Mouse (Mus musculus): ENCODE measurements around the gene Cdkn2d. TPM values are rescaled to one million over a fixed set of nuclear protein-coding genes. Genes with fewer than 3 reads are reported as not detected.

Cdkn2d gene
- polyA plus RNA-seq, 1 experiment from 2014 or later: 43.7 TPM

GRCm38 (mm10) chr9:21250509-21250908, 40.7 kb downstream of the Cdkn2d start:
- no peak overlapping the region for H3K4me2 ChIP-seq (ENCODE audit: low read length)
- 51% methylated on average over 2 of the region's 2 CpGs for WGBS

GRCm38 (mm10) chr9:21249629-21250508, 41.3 kb downstream of the Cdkn2d start:
- 21% methylated on average over 17 of the region's 17 CpGs for WGBS
- no peaks in the 10 kb centered on the region for H3K9me3 ChIP-seq (ENCODE audit: control insufficient read depth, low read length)
- no peaks in the 10 kb centered on the region for H3K36me3 ChIP-seq (ENCODE audit: control insufficient read depth, insufficient read depth, low read length)
- no peak overlapping the region for H3K9ac ChIP-seq (ENCODE audit: low read length)
- H3K4me1 ChIP-seq (replicated peaks; ENCODE audit: control insufficient read depth, insufficient read depth, low read length): peaks cover 2% of the 10 kb centered on the region; the same call in 1 of the 2 replicates
- H3K27ac ChIP-seq (ENCODE audit: low read depth): no peak overlapping the region
- ATAC-seq (replicated peaks; ENCODE audit: low FRiP score, low TSS enrichment, low read depth) (no peak), DNase-seq (ENCODE audit: low spot score) (no peak)
- H3K4me3 ChIP-seq (ENCODE audit: low read depth, low read length): no peak overlapping the region
- H3K27me3 ChIP-seq (replicated peaks; ENCODE audit: control insufficient read depth, insufficient read depth, low read length): peaks cover 75% of the 10 kb centered on the region
- no peak overlapping the region for H3K4me2 ChIP-seq (ENCODE audit: low read length)

More at GRCm38 (mm10) chr9:21250509-21250908, 40.7 kb downstream of the Cdkn2d start:
- peaks cover 2% of the 10 kb centered on the region; the same call in 1 of the 2 replicates for H3K4me1 ChIP-seq (replicated peaks; ENCODE audit: control insufficient read depth, insufficient read depth, low read length)
- DNase-seq (ENCODE audit: low spot score) (no peak), ATAC-seq (replicated peaks; ENCODE audit: low FRiP score, low TSS enrichment, low read depth) (no peak)
- H3K9me3 ChIP-seq (ENCODE audit: control insufficient read depth, low read length): no peaks in the 10 kb centered on the region
- peaks cover 68% of the 10 kb centered on the region for H3K27me3 ChIP-seq (replicated peaks; ENCODE audit: control insufficient read depth, insufficient read depth, low read length)
- H3K27ac ChIP-seq (ENCODE audit: low read depth): no peak overlapping the region
- H3K36me3 ChIP-seq (ENCODE audit: control insufficient read depth, insufficient read depth, low read length): no peaks in the 10 kb centered on the region
- no peak overlapping the region for H3K4me3 ChIP-seq (ENCODE audit: low read depth, low read length)
- no peak overlapping the region for H3K9ac ChIP-seq (ENCODE audit: low read length)

GRCm38 (mm10) chr9:21248326-21248725, 42.9 kb downstream of the Cdkn2d start, which contains the start of gene S1pr5:
Gene S1pr5 (minus strand): TSS chr9:21248443.
- Histone ChIP-seq H3K27me3 (replicated peaks; ENCODE audit: control insufficient read depth, insufficient read depth, low read length) (peaks cover 90% of the 10 kb centered on the region), H3K4me2 (ENCODE audit: low read length) (peak within 1 kb of the TSS; percentile 41), H3K9me3 (ENCODE audit: control insufficient read depth, low read length) (no peaks in the 10 kb centered on the region), H3K27ac (ENCODE audit: low read depth) (no peak within 1 kb of the TSS), H3K4me1 (replicated peaks; ENCODE audit: control insufficient read depth, insufficient read depth, low read length) (peaks cover 11% of the 10 kb centered on the region), H3K4me3 (ENCODE audit: low read depth, low read length) (peak within 1 kb of the TSS; percentile 11; the same call in 1 of the 2 replicates), H3K9ac (ENCODE audit: low read length) (no peak within 1 kb of the TSS), H3K36me3 (ENCODE audit: control insufficient read depth, insufficient read depth, low read length) (no peaks in the 10 kb centered on the region)
- WGBS: 1% methylated on average over 30 of the region's 30 CpGs
- no peak for DNase-seq (ENCODE audit: low spot score)
- ATAC-seq (replicated peaks; ENCODE audit: low FRiP score, low TSS enrichment, low read depth): no peak

DNA sequence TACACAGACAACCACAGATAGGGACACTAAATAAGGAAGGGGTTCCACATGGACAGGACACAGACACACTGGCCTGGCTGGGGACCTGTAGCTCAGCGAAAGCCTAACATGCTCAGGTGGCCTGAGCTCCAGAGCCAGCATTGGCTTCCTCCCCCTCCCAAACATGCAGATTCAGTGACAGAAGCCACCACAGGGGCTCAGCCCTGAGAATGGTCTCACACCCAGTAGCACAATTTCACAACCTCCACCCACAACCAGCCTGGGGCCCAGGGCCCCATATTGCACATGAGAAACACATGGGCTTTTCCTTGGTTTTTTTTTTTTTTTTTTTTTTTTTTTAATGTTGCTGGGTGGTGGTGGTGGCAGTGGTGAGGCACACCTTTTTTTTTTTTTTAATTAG, 44.9 kb downstream of the Cdkn2d start:
- no peak overlapping the region for H3K9ac ChIP-seq (ENCODE audit: low read length)
- no peaks in the 10 kb centered on the region for H3K9me3 ChIP-seq (ENCODE audit: control insufficient read depth, low read length)
- no peak overlapping the region for H3K4me2 ChIP-seq (ENCODE audit: low read length)
- H3K36me3 ChIP-seq (ENCODE audit: control insufficient read depth, insufficient read depth, low read length): no peaks in the 10 kb centered on the region
- WGBS: 72% methylated on average over 1 of the region's 1 CpGs
- ATAC-seq (replicated peaks; ENCODE audit: low FRiP score, low TSS enrichment, low read depth) (no peak), DNase-seq (ENCODE audit: low spot score) (no peak)
- peaks cover 84% of the 10 kb centered on the region for H3K27me3 ChIP-seq (replicated peaks; ENCODE audit: control insufficient read depth, insufficient read depth, low read length)
- H3K4me3 ChIP-seq (ENCODE audit: low read depth, low read length): no peak overlapping the region
- H3K27ac ChIP-seq (ENCODE audit: low read depth): no peak overlapping the region
- peaks cover 11% of the 10 kb centered on the region for H3K4me1 ChIP-seq (replicated peaks; ENCODE audit: control insufficient read depth, insufficient read depth, low read length)

DNA sequence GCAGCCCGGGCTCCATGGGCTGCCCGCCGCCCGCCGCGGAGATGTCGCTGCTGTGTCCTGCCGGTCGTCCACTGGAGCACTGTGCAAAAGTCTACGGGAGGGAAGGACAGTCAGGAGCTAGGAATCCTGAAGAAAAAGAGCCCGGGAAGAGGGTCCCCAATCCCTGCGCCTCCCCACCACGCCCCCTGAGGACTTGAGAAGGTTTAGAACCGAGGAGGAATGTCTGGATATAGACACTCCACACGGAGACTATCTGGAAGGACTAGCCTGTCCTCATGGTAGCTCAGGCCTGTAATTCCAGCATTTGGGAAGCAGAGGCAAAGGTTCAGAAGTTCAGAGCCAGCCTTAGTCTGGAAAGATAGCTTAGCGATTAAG, 46.1 kb downstream of the Cdkn2d start:
- no peaks in the 10 kb centered on the region for H3K9me3 ChIP-seq (ENCODE audit: control insufficient read depth, low read length)
- H3K9ac ChIP-seq (ENCODE audit: low read length): no peak overlapping the region
- DNase-seq (ENCODE audit: low spot score): no peak
- H3K4me1 ChIP-seq (replicated peaks; ENCODE audit: control insufficient read depth, insufficient read depth, low read length): peaks cover 11% of the 10 kb centered on the region
- H3K27me3 ChIP-seq (replicated peaks; ENCODE audit: control insufficient read depth, insufficient read depth, low read length): peaks cover 71% of the 10 kb centered on the region
- H3K4me3 ChIP-seq (ENCODE audit: low read depth, low read length): peak overlapping the region; percentile 40
- H3K4me2 ChIP-seq (ENCODE audit: low read length): peak overlapping the region; percentile 73
- H3K27ac ChIP-seq (ENCODE audit: low read depth): no peak overlapping the region
- H3K36me3 ChIP-seq (ENCODE audit: control insufficient read depth, insufficient read depth, low read length): no peaks in the 10 kb centered on the region
- no peak for ATAC-seq (replicated peaks; ENCODE audit: low FRiP score, low TSS enrichment, low read depth)
- WGBS: 3% methylated on average over 16 of the region's 16 CpGs

DNA sequence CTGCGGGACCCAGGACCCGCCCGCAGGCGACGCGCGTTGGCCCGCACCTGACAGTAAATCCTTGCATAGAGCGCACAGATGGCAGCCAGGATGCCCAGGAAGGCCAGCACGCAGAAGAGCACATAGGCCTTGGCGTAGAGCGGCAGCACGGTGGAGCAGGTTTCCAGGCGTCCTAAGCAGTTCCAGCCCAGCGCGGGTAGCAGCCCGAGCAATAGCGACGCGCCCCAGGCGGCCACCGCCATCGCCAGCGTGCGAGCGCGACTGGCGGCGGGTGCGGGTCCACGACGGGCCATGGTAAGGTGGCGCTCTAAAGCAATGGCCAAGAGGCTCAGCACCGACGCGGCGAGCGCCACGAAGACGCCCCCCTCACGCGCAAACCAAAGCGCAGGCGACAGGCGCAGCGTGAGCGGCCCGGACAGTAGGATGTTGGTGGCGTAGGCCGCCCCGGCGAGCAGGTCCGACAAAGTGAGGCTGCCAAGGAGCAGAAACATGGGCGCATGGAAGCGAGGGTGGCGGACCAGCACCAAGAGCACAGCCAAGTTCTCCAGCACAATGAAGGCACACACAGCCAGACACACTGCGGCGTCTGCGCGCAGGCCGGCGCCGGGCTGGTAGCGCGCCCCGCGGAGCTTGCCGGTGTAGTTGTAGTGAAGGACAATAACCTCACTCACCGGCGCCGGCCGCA, 46.6 kb downstream of the Cdkn2d start:
- 1% methylated on average over 72 of the region's 72 CpGs for WGBS
- Histone ChIP-seq H3K36me3 (ENCODE audit: control insufficient read depth, insufficient read depth, low read length) (no peaks in the 10 kb centered on the region), H3K9ac (ENCODE audit: low read length) (peak overlapping the region; percentile 18; the same call in 1 of the 2 replicates), H3K27me3 (replicated peaks; ENCODE audit: control insufficient read depth, insufficient read depth, low read length) (peaks cover 66% of the 10 kb centered on the region), H3K4me2 (ENCODE audit: low read length) (peak overlapping the region; percentile 73), H3K4me3 (ENCODE audit: low read depth, low read length) (peak overlapping the region; percentile 40), H3K9me3 (ENCODE audit: control insufficient read depth, low read length) (no peaks in the 10 kb centered on the region), H3K27ac (ENCODE audit: low read depth) (no peak overlapping the region), H3K4me1 (replicated peaks; ENCODE audit: control insufficient read depth, insufficient read depth, low read length) (peaks cover 12% of the 10 kb centered on the region)
- DNase-seq (ENCODE audit: low spot score): peak; percentile 78
- ATAC-seq (replicated peaks; ENCODE audit: low FRiP score, low TSS enrichment, low read depth): no peak; the same call in 1 of the 2 replicates

DNA sequence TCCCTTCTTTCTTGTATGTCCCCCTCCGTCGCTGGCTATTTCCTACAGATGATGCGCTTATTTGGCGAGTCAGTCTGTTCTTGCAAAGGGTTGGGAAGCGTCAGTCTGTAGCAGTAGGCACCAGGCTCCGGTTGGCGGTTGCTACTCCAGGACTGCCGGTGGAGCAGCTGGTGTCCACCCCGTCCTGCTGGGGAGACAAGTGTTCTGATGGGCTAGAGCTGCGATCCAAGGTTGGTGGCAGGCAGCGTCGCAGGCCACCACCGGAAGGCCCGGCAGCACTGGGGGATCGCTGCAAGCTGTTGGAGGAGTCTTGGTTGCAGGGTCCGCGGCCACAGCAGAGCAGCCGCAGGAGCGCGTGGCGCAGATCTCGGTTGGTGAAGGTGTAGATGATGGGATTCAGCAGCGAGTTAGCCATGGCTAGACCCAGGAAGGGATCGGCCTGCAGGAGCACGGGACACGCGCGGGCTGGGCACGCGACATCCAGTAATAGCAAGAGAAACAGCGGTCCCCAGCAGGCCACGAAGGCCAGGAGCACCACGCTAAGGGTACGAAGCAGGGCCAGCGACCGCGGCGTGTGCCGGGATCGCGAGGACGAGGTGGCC, 47.3 kb downstream of the Cdkn2d start:
- no peak for ATAC-seq (replicated peaks; ENCODE audit: low FRiP score, low TSS enrichment, low read depth)
- no peak overlapping the region; the same call in 1 of the 2 replicates for H3K9ac ChIP-seq (ENCODE audit: low read length)
- 12% methylated on average over 42 of the region's 42 CpGs for WGBS
- no peaks in the 10 kb centered on the region for H3K9me3 ChIP-seq (ENCODE audit: control insufficient read depth, low read length)
- no peak for DNase-seq (ENCODE audit: low spot score)
- peaks cover 16% of the 10 kb centered on the region; the same call in 1 of the 2 replicates for H3K4me1 ChIP-seq (replicated peaks; ENCODE audit: control insufficient read depth, insufficient read depth, low read length)
- peak overlapping the region; percentile 40 for H3K4me3 ChIP-seq (ENCODE audit: low read depth, low read length)
- H3K27ac ChIP-seq (ENCODE audit: low read depth): no peak overlapping the region
- H3K4me2 ChIP-seq (ENCODE audit: low read length): peak overlapping the region; percentile 73
- H3K27me3 ChIP-seq (replicated peaks; ENCODE audit: control insufficient read depth, insufficient read depth, low read length): peaks cover 60% of the 10 kb centered on the region
- H3K36me3 ChIP-seq (ENCODE audit: control insufficient read depth, insufficient read depth, low read length): no peaks in the 10 kb centered on the region

DNA sequence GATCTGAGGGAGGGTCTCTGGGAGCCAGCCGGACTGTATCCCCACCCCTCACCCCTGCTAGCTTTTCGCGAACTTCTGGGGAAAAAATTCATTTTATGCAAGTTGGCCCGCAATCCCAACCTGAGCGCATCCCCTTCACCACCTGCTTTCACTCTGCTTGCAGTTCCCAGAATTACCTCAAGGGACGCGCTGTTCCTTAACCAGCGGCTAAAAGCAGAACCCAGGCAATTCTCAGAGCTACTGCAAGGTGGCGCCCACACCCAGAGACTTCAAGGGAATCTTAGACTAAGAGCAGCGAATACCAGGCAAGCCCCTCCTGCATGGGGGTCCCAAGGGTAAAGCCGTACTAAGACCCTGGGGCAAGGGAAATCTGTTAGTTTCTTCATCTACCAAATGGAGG, 49.9 kb downstream of the Cdkn2d start:
- ATAC-seq (replicated peaks; ENCODE audit: low FRiP score, low TSS enrichment, low read depth): no peak

More for the DNA sequence above, 49.9 kb downstream of the Cdkn2d start:
- Histone ChIP-seq H3K9ac (ENCODE audit: low read length) (no peak overlapping the region), H3K36me3 (ENCODE audit: control insufficient read depth, insufficient read depth, low read length) (0 out of 2 replicates have a peak, but pooled peaks cover 3% of the 10 kb centered on the region), H3K9me3 (ENCODE audit: control insufficient read depth, low read length) (no peaks in the 10 kb centered on the region), H3K27me3 (replicated peaks; ENCODE audit: control insufficient read depth, insufficient read depth, low read length) (peaks cover 38% of the 10 kb centered on the region), H3K4me2 (ENCODE audit: low read length) (no peak overlapping the region), H3K4me1 (replicated peaks; ENCODE audit: control insufficient read depth, insufficient read depth, low read length) (peaks cover 28% of the 10 kb centered on the region), H3K27ac (ENCODE audit: low read depth) (no peak overlapping the region), H3K4me3 (ENCODE audit: low read depth, low read length) (no peak overlapping the region)
- WGBS: 13% methylated on average over 11 of the region's 11 CpGs
- DNase-seq (ENCODE audit: low spot score): peak; percentile 93
